Mouse (Mus musculus): ENCODE measurements at regions not wholly inside any gene's neighbourhood (a gene's known extent, or its start where the extent isn't known, plus 50 kb on each side); places are given as distances from the start of the nearest gene placed in this dataset.

GRCm38 (mm10) chr16:19848395-19848794, 88.4 kb downstream of the B3gnt5 start:
- peak; percentile 63 for TF ChIP-seq CTCF (IDR thresholded peaks at IDR 0.05; ENCODE audit: low read depth)
- TF ChIP-seq EP300 (IDR thresholded peaks at IDR 0.05; ENCODE audit: low read depth), result no peak

All from heart, postnatal 0 days (tissue).